Mouse (Mus musculus): ENCODE measurements around the gene Inhbb.

- TF ChIP-seq CTCF (IDR thresholded peaks at IDR 0.05) (no peak), EP300 (IDR thresholded peaks at IDR 0.05) (no peak)
These were observed 20.9 kb upstream of the Inhbb start for GRCm38 (mm10) chr1:119442901-119443300.
